Mouse (Mus musculus): ENCODE data around the gene Ell2.
A peak's percentile ranks its signal among the peaks of the same experiment; 100 is the strongest.

Ell2 gene

GRCm38 (mm10) chr13:75770744-75771143 lies 64.2 kb downstream of the Ell2 start:
- no peak for DNase-seq

DNA sequence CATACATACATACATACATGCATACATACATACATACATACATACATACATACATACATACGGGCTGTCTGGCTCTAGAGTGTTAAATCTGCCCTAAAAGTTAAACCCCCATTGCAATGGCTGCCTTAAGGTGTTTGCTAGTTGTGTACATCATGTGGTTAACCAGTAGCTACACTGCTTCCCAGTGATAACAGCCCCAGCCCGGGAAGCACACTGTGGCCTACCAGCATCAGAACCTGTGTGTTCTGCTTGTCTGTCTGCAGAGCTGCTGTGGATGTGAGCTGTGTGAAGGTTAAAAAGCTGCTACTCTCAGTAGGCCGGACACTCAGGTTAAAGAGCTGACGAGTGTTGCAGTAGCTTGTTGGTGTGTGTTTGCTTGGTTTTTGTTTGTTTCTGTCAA lies 64.8 kb downstream of the Ell2 start:
- no peak for DNase-seq

- DNase-seq, result no peak
These were observed 65.6 kb downstream of the Ell2 start for GRCm38 (mm10) chr13:75771984-75772730.

DNA sequence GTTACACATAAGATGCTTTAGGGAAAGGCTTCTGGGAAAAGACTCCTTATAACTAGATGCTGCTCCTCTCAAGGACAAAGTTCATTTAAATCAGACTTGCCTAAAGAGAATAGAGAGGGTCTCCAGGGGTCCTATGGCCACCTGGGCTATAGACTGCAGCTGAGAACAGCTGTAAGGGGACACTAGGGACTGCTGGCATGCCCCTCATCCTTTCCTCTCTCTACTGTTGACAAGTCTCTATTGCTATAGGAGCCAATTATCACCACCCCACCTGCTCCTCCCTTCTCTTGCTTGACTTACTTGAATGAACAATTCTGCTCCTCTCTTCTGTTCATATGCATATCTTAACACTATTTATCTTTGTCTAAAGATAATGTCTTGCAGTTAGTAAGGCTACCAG lies 69.4 kb downstream of the Ell2 start:
- no peak for DNase-seq

DNA sequence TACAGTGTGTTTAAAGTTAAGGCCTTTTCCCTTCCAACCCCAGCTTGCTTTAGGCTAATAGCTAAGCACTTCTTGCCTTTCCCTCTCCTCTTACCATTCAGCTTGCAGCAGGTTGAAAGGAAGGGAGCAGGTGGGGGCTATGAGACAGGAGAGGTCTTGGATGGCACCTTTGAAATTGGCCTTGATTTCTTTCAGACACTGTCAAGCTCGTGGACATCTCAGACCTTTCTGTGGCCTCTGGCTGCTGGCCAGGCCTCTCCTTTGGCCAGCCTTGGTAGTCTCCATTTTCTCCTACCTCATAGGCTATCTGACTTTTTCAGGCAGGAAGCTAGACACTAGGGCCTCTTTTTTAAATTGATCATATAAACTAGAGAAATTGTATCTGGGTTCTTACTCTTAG lies 70.1 kb downstream of the Ell2 start:
- no peak for DNase-seq

- no peak for DNase-seq
These were observed 71.6 kb downstream of the Ell2 start for GRCm38 (mm10) chr13:75778156-75778555.

DNA sequence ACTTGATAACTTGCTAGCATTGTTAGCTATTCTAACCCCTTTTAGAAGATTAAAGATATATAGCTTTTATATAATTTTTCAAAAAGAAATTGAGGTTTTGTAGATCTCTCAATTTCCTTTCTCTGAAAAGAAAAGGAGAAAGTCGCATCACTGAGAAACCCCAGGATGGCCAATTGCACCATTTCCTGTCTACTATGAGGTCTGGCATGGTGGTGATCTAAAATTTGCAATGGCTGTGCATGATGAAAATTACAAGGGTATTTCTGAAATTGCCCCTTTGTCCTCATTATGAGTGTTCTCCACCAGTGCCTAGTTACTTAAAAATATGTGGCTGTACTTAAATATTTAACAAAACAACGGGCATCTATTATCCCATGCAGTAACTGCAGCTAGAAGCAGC lies 72.6 kb downstream of the Ell2 start:
- no peak for DNase-seq

- no peak for DNase-seq
These were observed 73.5 kb downstream of the Ell2 start for GRCm38 (mm10) chr13:75780096-75780495.

GRCm38 (mm10) chr13:75785726-75786125 lies 79.2 kb downstream of the Ell2 start:
- no peak for DNase-seq

DNA sequence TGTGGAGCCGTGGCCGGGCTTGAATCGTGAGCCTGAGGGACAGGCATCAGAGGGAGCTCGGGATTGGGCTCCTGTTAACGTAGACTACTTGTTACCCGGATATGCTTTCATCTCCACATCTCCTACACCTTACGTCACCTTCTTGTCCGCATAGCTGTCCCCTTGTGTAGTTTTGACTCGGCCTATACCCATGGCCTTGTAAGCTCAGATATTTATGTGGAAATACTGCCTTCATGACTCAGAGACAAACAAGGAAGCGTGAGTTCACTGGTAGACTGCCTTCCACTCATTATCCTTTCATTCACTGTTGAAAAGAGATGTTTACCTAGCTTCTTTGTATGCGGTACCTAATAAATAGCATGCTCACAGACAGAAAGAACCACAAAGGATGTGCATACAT lies 79.7 kb downstream of the Ell2 start:
- DNase-seq, result no peak

- DNase-seq, result no peak
These were observed 80.8 kb downstream of the Ell2 start for GRCm38 (mm10) chr13:75787364-75787763.

DNA sequence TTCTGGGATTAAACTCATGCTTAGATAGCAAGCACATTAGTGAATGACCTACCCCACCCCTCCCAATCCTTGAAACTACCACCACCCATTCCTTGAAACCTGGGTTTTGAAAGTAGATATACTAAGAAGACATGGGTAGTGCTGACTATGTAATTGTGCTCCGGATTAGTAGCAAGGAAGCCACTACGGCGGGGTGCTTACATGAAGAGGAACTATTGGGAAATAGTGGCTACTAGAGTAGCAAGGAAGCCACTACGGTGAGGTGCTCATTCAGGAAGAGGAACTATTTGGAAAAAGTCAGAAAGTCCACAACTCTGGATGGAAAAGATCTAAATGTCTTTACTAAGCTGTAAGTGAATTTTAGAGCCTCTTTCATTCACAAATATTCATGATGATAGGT lies 81.6 kb downstream of the Ell2 start:
- no peak for DNase-seq

- DNase-seq, result no peak
These were observed 82.7 kb downstream of the Ell2 start for GRCm38 (mm10) chr13:75789061-75789834.

- no peak for DNase-seq
These were observed 84.1 kb downstream of the Ell2 start for GRCm38 (mm10) chr13:75790550-75791205.

GRCm38 (mm10) chr13:75793863-75794629 lies 87.5 kb downstream of the Ell2 start:
- no peak for DNase-seq

GRCm38 (mm10) chr13:75797369-75798141 lies 91.0 kb downstream of the Ell2 start:
- DNase-seq, result peak; percentile 93

DNA sequence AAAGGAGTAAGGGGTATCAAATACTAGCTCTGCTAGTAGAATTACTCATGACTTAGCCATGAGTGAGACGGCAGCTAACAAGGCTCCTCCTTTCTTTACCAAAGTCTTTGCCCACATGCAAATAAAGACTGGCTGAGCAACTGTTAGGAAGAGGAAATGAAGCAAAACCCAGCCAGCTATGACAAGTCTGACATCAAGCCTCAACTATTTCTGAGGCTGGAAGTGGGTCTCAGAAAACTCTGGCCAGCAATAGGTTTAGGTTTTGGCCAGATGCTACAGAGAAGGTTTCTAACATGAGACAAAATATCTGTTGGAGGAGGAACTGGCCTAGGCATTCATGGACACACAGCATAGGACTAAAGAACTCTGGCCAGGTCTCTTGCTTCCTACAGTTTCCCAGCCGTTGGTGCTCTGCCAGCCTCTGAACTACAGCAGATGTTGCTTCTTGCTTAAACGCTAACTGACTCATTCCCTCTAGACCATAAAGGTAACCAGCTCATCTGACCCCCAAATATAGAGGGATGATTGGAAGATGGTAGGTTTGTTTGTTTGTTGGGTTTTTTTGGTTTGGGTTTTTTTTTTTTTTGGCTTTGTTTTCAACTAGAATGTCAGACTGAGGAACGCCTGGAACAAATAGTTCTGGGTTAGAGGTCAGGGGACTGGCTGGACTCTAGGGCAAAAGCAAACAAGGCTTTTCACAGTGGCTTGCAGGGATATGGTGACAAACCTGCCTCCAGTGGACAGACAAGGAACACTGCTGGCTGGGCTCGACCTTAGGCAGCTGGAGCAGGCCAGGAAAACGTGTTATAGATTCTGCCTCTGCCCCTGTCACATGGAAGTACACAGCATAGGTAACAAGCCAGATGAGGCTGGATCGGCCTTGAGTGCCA lies 92.1 kb downstream of the Ell2 start:
- no peak for DNase-seq

- DNase-seq, result no peak
These were observed 92.9 kb downstream of the Ell2 start for GRCm38 (mm10) chr13:75799421-75799820.

GRCm38 (mm10) chr13:75807969-75808368 lies 101.4 kb downstream of the Ell2 start:
- DNase-seq, result no peak

- DNase-seq, result no peak
These were observed 103.4 kb downstream of the Ell2 start for GRCm38 (mm10) chr13:75809957-75810356.

DNA sequence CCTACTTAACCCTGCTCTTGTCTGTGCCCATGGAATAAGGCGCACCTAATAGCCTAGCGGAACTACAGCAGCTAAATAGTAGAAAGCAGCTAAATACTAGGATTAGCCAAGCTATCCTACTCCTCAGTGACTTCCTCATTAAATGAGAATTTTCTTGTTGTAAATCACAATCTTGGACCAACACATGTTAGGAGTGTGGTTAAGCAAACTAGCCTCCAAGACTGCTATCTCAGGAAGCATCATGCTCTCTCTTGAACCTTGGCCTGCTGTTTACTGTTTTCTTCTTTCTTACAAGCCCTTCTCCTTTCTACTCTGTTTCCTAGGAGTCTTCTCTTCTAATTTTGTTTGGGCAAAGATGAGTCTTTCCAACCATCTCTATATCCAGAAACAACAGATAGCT lies 110.6 kb downstream of the Ell2 start:
- DNase-seq, result no peak

Measured in thymus, postnatal 25 days (tissue).